20 mouse cellular contexts compared by ENCODE assay signal in the genomic region with DNA sequence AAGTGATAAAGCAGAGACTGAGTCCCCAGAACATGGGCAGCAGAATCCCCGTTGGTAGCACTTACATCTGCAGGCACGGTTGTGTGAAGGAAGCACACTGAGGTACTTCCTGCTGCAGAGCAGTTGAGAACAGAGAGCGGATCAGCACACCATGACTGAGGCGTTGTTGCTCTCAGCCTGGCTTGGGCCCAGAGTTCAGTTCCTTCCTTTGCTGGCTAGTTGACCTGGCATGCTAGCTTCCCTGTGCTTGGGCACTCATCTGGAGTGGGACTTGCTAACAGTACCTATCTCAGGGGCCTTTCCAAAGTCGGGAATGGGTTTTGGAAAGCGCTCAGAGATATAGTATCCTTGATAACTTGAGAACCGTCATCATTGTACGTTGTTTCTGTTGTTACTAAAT.
"Had no signal": no experiment of that assay in that cellular context is flagged by ENCODE, and none has a peak within 500 bp of the region (broad histone marks: within the 10 kb centered on the region; RNA-seq: fewer than 3 reads in every experiment).

No protein-coding gene starts in this region.

- H3K27me3 ChIP-seq: intestine, embryonic 15.5 days; kidney, embryonic 15.5 days; liver, embryonic 13.5 days; lung, embryonic 15.5 days; megakaryocyte, embryonic 14.5 days; neural tube, embryonic 12.5 days; neural tube, embryonic 15.5 days had no signal

- ATAC-seq: intestine, embryonic 15.5 days had no signal

- H3K27ac ChIP-seq: intestine, embryonic 15.5 days; kidney, embryonic 15.5 days; left cerebral cortex, adult 2 months; liver, embryonic 13.5 days; lung, embryonic 15.5 days; neural tube, embryonic 12.5 days; neural tube, embryonic 15.5 days; stomach, postnatal 0 days had no signal

- H3K4me2 ChIP-seq: intestine, embryonic 15.5 days; kidney, embryonic 15.5 days; liver, embryonic 13.5 days; lung, embryonic 15.5 days; neural tube, embryonic 12.5 days; neural tube, embryonic 15.5 days had no signal

- H3K4me3 ChIP-seq: intestine, embryonic 15.5 days; kidney, embryonic 15.5 days; left cerebral cortex, adult 2 months; liver, embryonic 13.5 days; lung, embryonic 15.5 days; megakaryocyte, embryonic 14.5 days; neural tube, embryonic 12.5 days; neural tube, embryonic 15.5 days had no signal

- H3K9ac ChIP-seq: intestine, embryonic 15.5 days; kidney, embryonic 15.5 days; liver, embryonic 13.5 days; lung, embryonic 15.5 days; neural tube, embryonic 12.5 days; neural tube, embryonic 15.5 days had no signal

- H3K9me3 ChIP-seq: intestine, embryonic 15.5 days; kidney, embryonic 15.5 days; liver, embryonic 13.5 days; lung, embryonic 15.5 days; megakaryocyte, embryonic 14.5 days; neural tube, embryonic 12.5 days; neural tube, embryonic 15.5 days had no signal

- H3K4me1 ChIP-seq: liver, embryonic 13.5 days; neural tube, embryonic 12.5 days had no signal

- DNase-seq: kidney, adult 11 months; kidney, adult 8-10 months; kidney, postnatal 10 days; kidney, postnatal 36 days; layer of hippocampus, postnatal 36 days; liver, embryonic 13.5 days; right cerebral cortex, adult 18-20 months; right cerebral cortex, postnatal 14 days; right cerebral cortex, postnatal 4 days; thymus, adult 2 months; thymus, postnatal 14 days; thymus, postnatal 4 days had no signal
